Mouse (Mus musculus) embryonic facial prominence, embryonic 11.5 days (tissue): ENCODE measurements around the gene Cox4i2. TPM values are rescaled to one million over a fixed set of nuclear protein-coding genes. Genes with fewer than 3 reads are reported as not detected.

Experiments used
- ATAC-seq: fragments of 200-750 bp; cut with Nextera tagmentation; replicated peaks from 2 replicates; pipeline ENCODE4 v1.8.0; 2017; ENCODE audit warnings: low read depth; ENCODE audit not compliant: insufficient number of reproducible peaks, low FRiP score, low TSS enrichment
- DNase-seq: peaks from one replicate; pipeline ENCODE4 v3.0.0-alpha.2; 2015; ENCODE audit warnings: low spot score
- H3K27ac ChIP-seq: fragments of 300-500 bp; sonication (generic); replicated peaks from 2 replicates; pipeline ENCODE4 v1.5.1; 2014; ENCODE audit warnings: mild to moderate bottlenecking, low read depth, low read length, control low read depth
- H3K27me3 ChIP-seq: fragments of 300-500 bp; sonication (generic); 2 replicates; pipeline ENCODE4 v1.6.1; 2014; ENCODE audit warnings: mild to moderate bottlenecking, low read length, moderate library complexity, mixed read lengths; ENCODE audit not compliant: control insufficient read depth, insufficient read depth
- H3K36me3 ChIP-seq: fragments of 300-500 bp; sonication (generic); replicated peaks from 2 replicates; pipeline ENCODE4 v1.6.1; 2014; ENCODE audit warnings: low read depth, mild to moderate bottlenecking, low read length, moderate library complexity, mixed read lengths; ENCODE audit not compliant: control insufficient read depth, insufficient read depth
- H3K4me1 ChIP-seq: fragments of 300-500 bp; sonication (generic); 2 replicates; pipeline ENCODE4 v1.6.1; 2014; ENCODE audit warnings: low read length, mixed read lengths; ENCODE audit not compliant: control insufficient read depth, insufficient read depth
- H3K4me2 ChIP-seq: fragments of 300-500 bp; sonication (generic); 2 replicates; pipeline ENCODE4 v1.6.1; 2014; ENCODE audit warnings: low read depth, mild to moderate bottlenecking, control low read depth, low read length, moderate library complexity
- H3K4me3 ChIP-seq: fragments of 300-500 bp; sonication (generic); 2 replicates; pipeline ENCODE4 v1.5.1; 2014; ENCODE audit warnings: low read depth, low read length, control low read depth
- H3K9ac ChIP-seq: fragments of 300-500 bp; sonication (generic); replicated peaks from 2 replicates; pipeline ENCODE4 v1.6.1; 2014; ENCODE audit warnings: mild to moderate bottlenecking, control low read depth, low read length
- H3K9me3 ChIP-seq: fragments of 300-500 bp; sonication (generic); replicated peaks from 2 replicates; pipeline ENCODE4 v1.6.1; 2016; ENCODE audit warnings: mild to moderate bottlenecking, low read length, inconsistent platforms, mixed read lengths; ENCODE audit not compliant: control insufficient read depth
- WGBS: fragments of 180-500 bp; shearing (Covaris S2); extraction: QIAGEN DNeasy Blood & Tissue Kit; methylation state at CpG from one replicate; pipeline ENCODE4 v1.1.7; 2014; 5-methylcytosine and 5-hydroxymethylcytosine counted together
- polyA plus RNA-seq: library from polyadenylated mRNA; unstranded; fragments of >200 nt; fragmentation: Nextera tagmentation; extraction: Ambion mirVana; gene quantifications from 2 replicates; pipeline ENCODE4 v1.2.1, GENCODE M21; 2014

The Cox4i2 gene
- polyA plus RNA-seq, 1 experiment from 2014 or later, result 9.8 TPM

GRCm38 (mm10) chr2:152742435-152742834 lies 11.5 kb upstream of the Cox4i2 start:
- WGBS, result 27% methylated on average over 10 of the region's 10 CpGs
- peak; percentile 83 for DNase-seq
- Histone ChIP-seq H3K4me1 (peaks cover 6% of the 10 kb centered on the region), H3K27me3 (no peaks in the 10 kb centered on the region), H3K9me3 (no peaks in the 10 kb centered on the region), H3K4me2 (no peak overlapping the region), H3K36me3 (no peaks in the 10 kb centered on the region), H3K9ac (no peak overlapping the region), H3K4me3 (no peak overlapping the region), H3K27ac (no peak overlapping the region)
- ATAC-seq, result 0 out of 2 replicates have a peak, but pooled peaks have one; percentile 30

- Histone ChIP-seq H3K27me3 (no peaks in the 10 kb centered on the region), H3K4me3 (no peak overlapping the region), H3K36me3 (no peaks in the 10 kb centered on the region), H3K9ac (no peak overlapping the region), H3K9me3 (no peaks in the 10 kb centered on the region), H3K4me1 (no peaks in the 10 kb centered on the region), H3K4me2 (no peak overlapping the region), H3K27ac (no peak overlapping the region)
- DNase-seq, result no peak
- 65% methylated on average over 17 of the region's 17 CpGs for WGBS
- ATAC-seq, result no peak
Observed at GRCm38 (mm10) chr2:152756474-152757393, 2.8 kb downstream of the Cox4i2 start.

- DNase-seq (no peak), ATAC-seq (no peak)
- Histone ChIP-seq H3K4me2 (no peak overlapping the region; the same call in 1 of the 2 replicates), H3K9me3 (no peaks in the 10 kb centered on the region), H3K4me3 (no peak overlapping the region), H3K27me3 (no peaks in the 10 kb centered on the region), H3K36me3 (no peaks in the 10 kb centered on the region), H3K4me1 (no peaks in the 10 kb centered on the region), H3K27ac (no peak overlapping the region), H3K9ac (no peak overlapping the region)
- 74% methylated on average over 2 of the region's 2 CpGs for WGBS
Observed at GRCm38 (mm10) chr2:152757478-152757877, 3.5 kb downstream of the Cox4i2 start.

DNA sequence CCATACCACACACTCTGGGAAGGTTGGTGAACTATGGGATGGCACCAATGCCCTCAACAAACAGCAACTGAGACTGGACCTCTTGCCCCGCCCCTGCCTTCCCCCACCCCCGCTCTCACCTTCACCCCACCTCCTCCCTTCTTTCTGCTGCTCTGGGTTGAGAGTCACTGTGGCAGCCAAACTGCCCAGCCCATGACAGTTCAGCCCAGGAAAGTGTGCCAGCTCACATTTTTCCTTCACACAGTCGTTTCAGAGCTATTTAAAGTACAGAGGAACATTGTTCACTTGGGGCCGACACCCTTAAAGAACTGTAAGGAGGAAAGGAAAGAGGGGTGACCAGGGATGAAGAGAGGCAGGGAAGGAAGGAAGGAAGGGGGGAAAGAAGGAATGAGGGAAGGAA lies 4.4 kb downstream of the Cox4i2 start:
- H3K4me3 ChIP-seq, result no peak overlapping the region
- no peaks in the 10 kb centered on the region for H3K9me3 ChIP-seq
- no peak overlapping the region for H3K9ac ChIP-seq
- H3K4me2 ChIP-seq, result no peak overlapping the region
- no peaks in the 10 kb centered on the region for H3K4me1 ChIP-seq
- no peak overlapping the region for H3K27ac ChIP-seq
- DNase-seq, result no peak
- no peaks in the 10 kb centered on the region for H3K36me3 ChIP-seq
- H3K27me3 ChIP-seq, result no peaks in the 10 kb centered on the region
- 54% methylated on average over 4 of the region's 4 CpGs for WGBS
- ATAC-seq, result no peak

GRCm38 (mm10) chr2:152763310-152763709 lies 9.3 kb downstream of the Cox4i2 start:
- DNase-seq (no peak), ATAC-seq (no peak)
- Histone ChIP-seq H3K27me3 (no peaks in the 10 kb centered on the region), H3K9me3 (no peaks in the 10 kb centered on the region), H3K27ac (no peak overlapping the region), H3K4me2 (no peak overlapping the region), H3K4me1 (0 out of 2 replicates have a peak, but pooled peaks cover 3% of the 10 kb centered on the region), H3K4me3 (no peak overlapping the region), H3K36me3 (no peaks in the 10 kb centered on the region), H3K9ac (no peak overlapping the region)
- WGBS, result 76% methylated on average over 6 of the region's 6 CpGs

DNA sequence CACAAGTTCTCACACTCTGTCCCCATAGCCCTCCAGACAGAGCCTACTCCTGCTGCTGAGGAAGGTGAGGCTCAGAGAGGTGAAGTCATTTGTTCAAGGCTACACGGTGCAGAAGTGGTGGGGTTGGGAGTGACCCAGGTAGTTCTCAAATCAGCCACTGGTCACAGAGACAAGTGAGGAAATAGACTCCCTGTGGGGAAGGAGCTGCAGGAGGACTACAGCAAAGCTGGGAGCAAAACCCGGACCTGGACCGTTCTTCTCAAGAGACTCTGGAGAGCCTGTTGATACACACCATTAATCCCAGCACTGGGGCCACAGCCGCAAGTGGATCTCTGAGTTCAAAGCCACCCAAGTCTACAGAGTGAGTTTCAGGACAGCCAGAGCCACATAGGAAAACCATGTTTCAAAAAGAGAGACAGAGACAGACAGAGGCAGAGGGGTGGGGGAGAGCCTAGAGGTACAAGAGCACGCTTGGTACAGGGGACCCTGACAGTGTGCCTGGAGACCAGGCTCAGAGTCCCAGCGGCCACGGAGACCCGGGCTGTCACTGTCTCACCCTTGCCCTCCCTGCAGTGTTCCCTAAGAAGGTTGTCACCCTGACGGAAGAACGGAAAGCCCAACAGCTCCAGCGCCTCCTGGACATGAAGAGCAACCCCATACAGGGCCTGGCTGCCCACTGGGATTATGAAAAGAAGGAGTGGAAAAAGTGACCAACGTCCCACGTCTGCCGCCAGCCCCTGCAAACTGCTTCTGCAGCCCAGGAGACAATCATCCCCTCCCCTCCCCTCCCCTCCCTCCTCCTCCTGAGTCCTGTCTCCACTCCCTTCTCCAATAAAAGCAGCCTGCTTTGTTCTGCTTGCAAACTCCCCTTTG lies 10.4 kb downstream of the Cox4i2 start:
- no peak for DNase-seq
- Histone ChIP-seq H3K9me3 (no peaks in the 10 kb centered on the region), H3K27me3 (no peaks in the 10 kb centered on the region), H3K4me2 (no peak overlapping the region), H3K36me3 (no peaks in the 10 kb centered on the region), H3K4me1 (0 out of 2 replicates have a peak, but pooled peaks cover 3% of the 10 kb centered on the region), H3K4me3 (no peak overlapping the region), H3K9ac (0 out of 2 replicates have a peak overlapping the region, but pooled peaks have one; percentile 15), H3K27ac (no peak overlapping the region)
- WGBS, result 10% methylated on average over 14 of the region's 14 CpGs
- peak; percentile 25; the same call in 1 of the 2 replicates for ATAC-seq

DNA sequence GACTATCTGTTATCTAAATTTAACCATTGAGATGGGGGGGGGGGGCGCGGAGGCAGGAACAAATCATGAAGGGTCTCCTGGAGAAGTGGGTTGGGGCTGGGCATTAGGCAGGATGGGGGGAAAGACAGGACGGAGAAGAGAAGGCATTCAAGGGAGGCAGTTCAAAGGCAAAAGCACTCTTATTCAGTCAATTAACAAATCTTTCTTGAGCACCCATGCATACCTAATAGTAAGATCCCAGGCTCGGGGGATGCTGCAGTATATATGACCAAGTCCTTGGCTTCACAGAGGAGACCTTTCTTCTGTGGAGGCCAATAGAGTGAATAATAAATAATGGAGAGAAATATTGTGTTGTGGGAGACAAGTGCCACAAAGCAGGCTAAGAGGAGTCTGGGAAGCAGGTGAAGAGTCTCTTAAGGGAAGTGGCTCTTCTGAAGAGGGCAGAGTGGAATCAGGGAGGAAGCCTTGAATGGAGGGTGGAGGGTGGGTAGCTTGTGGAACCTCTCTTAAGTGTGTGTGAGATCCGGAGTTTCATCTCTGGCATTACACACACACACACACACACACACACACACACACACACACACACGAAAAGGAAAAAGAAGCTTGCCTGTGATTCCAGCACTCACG lies 11.2 kb downstream of the Cox4i2 start:
- Histone ChIP-seq H3K4me2 (no peak overlapping the region), H3K4me3 (no peak overlapping the region), H3K27me3 (no peaks in the 10 kb centered on the region), H3K9me3 (no peaks in the 10 kb centered on the region), H3K27ac (no peak overlapping the region), H3K9ac (0 out of 2 replicates have a peak overlapping the region, but pooled peaks have one; percentile 0), H3K36me3 (no peaks in the 10 kb centered on the region), H3K4me1 (0 out of 2 replicates have a peak, but pooled peaks cover 3% of the 10 kb centered on the region)
- WGBS, result 33% methylated on average over 7 of the region's 7 CpGs
- DNase-seq (no peak), ATAC-seq (no peak)
